Mouse (Mus musculus): ENCODE measurements around the gene Slc22a5.

Slc22a5 gene

GRCm38 (mm10) chr11:53839663-53840642 lies 51.5 kb downstream of the Slc22a5 start:
- no peak for DNase-seq (ENCODE audit: low spot score)

DNA sequence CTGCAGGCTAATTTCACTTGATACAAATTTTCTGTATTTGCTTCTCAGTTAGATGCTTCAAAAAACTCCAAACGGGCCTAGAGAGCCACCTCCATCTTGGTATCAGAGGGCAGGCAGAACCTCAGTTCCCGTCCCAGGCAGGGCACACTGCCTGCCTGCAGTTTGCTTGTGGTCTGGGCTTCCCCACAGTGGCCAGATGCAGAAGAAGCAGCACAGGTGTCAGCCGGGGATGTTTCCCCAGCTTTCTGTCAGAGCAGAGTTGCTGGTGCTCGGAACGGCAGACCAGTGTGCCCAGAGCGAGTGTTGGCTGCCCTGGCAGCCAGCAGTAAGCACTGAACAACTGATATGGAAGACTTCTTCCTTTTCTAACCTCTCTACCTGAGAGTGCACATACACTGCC lies 52.3 kb downstream of the Slc22a5 start:
- DNase-seq (ENCODE audit: low spot score): no peak

DNA sequence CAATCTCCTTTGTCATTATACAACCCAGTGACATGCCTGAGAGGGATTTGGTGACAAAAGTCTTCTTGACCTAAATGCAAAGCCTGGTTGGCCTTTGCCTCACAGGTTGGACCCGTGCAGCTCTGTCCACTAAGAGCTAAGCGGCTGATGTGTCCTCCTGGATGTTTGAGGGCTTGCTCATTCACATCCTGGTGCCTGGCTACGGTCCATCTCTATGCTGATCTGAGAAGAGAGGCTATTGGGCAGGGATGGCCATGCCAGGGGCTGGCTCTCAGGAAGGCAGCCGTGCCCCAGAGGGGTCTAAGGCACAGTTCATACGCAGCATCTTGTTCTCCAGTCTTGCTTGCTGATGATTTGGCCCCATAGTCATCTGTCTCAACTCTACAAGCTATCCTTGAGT lies 53.7 kb downstream of the Slc22a5 start:
- DNase-seq (ENCODE audit: low spot score): no peak

DNA sequence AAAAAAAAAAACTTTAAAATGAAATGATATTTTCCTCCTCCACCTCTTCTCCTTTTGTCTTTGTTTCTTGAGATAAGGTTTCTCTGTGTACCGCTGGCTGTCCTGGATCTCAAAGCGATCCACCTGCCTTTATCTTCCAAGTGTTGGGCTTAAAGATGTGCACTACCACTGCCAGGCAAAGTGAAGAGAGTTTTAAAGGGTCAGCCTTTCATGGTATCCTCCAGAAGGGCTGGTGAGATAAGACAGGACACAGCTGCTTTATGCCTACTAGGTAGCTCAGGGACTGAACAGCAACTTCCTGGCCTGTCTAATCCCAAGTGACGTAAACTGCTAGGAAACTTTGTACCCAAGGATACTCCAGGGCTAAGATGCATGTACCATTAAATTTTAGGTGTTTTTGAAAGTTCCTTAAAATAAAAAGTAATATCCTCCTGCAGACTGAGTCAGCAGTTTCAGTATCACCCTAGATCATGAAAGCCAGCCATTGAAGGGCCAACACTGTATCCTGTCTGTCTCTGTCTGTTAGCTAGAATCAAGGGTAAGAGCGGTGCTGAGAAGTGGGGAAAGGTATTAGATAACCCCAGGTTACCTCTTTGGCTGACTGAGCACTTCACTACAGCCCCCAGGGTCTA lies 56.0 kb downstream of the Slc22a5 start:
- DNase-seq (ENCODE audit: low spot score): no peak

GRCm38 (mm10) chr11:53825409-53825808 lies 66.1 kb downstream of the Slc22a5 start:
- DNase-seq (ENCODE audit: low spot score): no peak

DNA sequence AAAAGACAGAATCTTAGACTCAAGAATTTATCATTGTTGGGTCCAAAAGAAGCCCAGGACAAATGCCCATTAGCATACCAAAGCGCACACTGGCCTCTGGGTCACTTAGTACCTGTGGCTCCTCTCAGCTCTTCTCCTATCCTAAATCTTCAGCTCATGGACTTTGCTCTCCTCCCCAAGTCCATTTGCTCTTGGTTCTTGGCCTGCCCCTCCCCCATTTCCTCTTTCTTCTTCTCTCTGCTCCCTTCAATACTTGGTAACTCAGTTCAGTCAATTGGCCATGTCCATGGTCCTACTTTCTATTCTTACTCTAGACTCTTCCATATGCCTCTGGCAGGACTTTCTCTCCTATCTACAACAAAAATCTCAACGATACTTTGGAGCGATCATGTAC lies 69.5 kb downstream of the Slc22a5 start:
- no peak for DNase-seq (ENCODE audit: low spot score)

GRCm38 (mm10) chr11:53821230-53821944 lies 70.1 kb downstream of the Slc22a5 start:
- DNase-seq (ENCODE audit: low spot score): no peak

DNA sequence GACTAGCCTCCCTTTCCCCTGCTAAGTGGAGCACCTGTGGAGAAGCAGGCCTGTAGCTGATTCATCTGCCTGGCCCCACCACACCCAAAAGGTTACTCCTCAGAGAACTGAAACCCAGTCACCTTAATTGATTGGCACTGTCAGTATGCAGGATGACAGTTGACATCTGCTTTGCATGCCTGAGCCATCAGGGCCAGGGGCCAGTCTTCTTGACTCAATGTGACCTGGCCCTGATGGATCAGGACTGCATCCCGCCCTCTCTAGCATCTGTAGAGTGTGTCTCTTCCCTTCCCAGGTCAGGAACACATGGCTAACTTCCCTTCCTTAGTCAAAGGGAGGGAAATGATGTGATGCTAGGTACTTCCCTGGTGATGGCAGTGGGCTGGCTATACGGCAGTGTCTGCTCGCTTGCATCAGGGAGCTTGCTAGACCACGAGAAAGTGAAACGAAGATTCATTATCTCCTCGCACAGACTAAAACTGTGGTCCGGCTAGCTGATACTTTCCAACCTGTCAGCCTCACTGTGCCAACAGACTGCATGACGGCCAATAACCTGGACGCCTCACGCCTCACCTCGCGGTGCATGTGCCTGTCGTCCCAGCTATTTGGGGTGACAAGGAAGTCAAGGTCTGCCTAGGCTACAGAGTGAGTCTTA lies 70.8 kb downstream of the Slc22a5 start:
- no peak for DNase-seq (ENCODE audit: low spot score)

- DNase-seq (ENCODE audit: low spot score): no peak
Observed at GRCm38 (mm10) chr11:53819511-53819910, 71.9 kb downstream of the Slc22a5 start.

GRCm38 (mm10) chr11:53818794-53819193 lies 72.7 kb downstream of the Slc22a5 start:
- no peak for DNase-seq (ENCODE audit: low spot score)

DNA sequence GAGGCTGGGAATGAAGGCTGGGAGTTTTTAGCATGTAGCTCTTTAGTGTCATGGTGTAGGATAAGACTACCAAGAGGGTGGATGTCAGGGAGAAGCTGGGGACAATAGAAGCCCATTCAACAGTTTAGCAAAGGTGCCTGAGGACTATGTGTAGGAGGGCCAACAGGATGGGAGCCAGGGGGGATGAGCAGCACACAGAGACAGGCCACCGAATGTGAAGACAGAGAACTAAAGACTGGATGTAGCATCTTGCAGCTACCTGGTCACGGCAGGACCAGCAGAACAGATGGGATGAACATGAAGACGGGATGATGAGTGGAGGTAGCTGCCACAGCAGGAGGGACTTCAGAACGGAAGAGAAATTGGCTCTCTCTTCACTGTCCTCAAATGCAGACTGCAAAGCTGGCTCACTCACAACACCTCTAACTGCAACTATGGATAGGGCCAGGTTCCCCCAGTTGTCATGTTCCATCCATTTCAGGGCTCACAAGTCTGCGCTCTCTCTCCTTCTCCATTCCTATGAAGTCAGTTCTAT lies 74.6 kb downstream of the Slc22a5 start:
- no peak for DNase-seq (ENCODE audit: low spot score)

- DNase-seq (ENCODE audit: low spot score): no peak
Observed at GRCm38 (mm10) chr11:53814810-53815209, 76.7 kb downstream of the Slc22a5 start.

All from embryo, embryonic 10 days (tissue).